Mouse (Mus musculus) myocyte (in vitro differentiated cells): ENCODE results near the gene Fgf11. TPM values are rescaled to one million over a fixed set of nuclear protein-coding genes. Genes with fewer than 3 reads are reported as not detected.

Source experiments
- H3K27me3 ChIP-seq: one replicate; pipeline ENCODE4 v1.6.1; 2011; ENCODE audit not compliant: control insufficient read depth, insufficient read depth, insufficient read length
- H3K36me3 ChIP-seq: one replicate; pipeline ENCODE4 v1.6.1; 2011; ENCODE audit not compliant: control insufficient read depth, insufficient read depth
- H3K4me2 ChIP-seq: one replicate; pipeline ENCODE4 v1.6.1; 2011; ENCODE audit warnings: low read depth, control low read depth
- H3K4me3 ChIP-seq: one replicate; pipeline ENCODE4 v1.5.1; 2011; ENCODE audit warnings: mild to moderate bottlenecking, control low read depth, moderate library complexity
- H3K79me2 ChIP-seq: one replicate; pipeline ENCODE4 v1.6.1; 2011; ENCODE audit not compliant: control insufficient read depth, insufficient read depth
- H3ac ChIP-seq: one replicate; pipeline ENCODE4 v1.6.1; 2011; ENCODE audit not compliant: control insufficient read depth, insufficient read length
- CEBPB ChIP-seq: IDR thresholded peaks from 2 replicates; pipeline ENCODE4 v1.6.1; 2011; ENCODE audit warnings: mild to moderate bottlenecking, moderate library complexity; ENCODE audit not compliant: poor library complexity, insufficient read depth, severe bottlenecking
- E2F4 ChIP-seq: IDR thresholded peaks from one replicate; pipeline ENCODE4 v1.6.1; 2011; ENCODE audit warnings: mild to moderate bottlenecking, control low read depth, moderate library complexity; ENCODE audit not compliant: insufficient read depth
- MAX ChIP-seq: IDR thresholded peaks from one replicate; pipeline ENCODE4 v1.6.1; 2011; ENCODE audit warnings: low read depth, mild to moderate bottlenecking, control low read depth
- MYOD1 ChIP-seq, 3 experiments: IDR thresholded peaks; one replicate each; pipeline ENCODE4 v1.6.1; 2011; ENCODE audit warnings: control low read depth in 2 of 3, low read depth in 2 of 3, mild to moderate bottlenecking in 2 of 3, moderate library complexity in 1 of 3; ENCODE audit not compliant: insufficient read length in 2 of 3, control insufficient read depth in 1 of 3
- MYOG ChIP-seq, 3 experiments: IDR thresholded peaks; one replicate each; pipeline ENCODE4 v1.6.1; 2011; ENCODE audit warnings: control low read depth in 2 of 3, low read depth in 2 of 3, mild to moderate bottlenecking in 2 of 3; ENCODE audit not compliant: insufficient read length in 2 of 3, control insufficient read depth in 1 of 3, insufficient read depth in 1 of 3
- POLR2A ChIP-seq: IDR thresholded peaks from one replicate; pipeline ENCODE4 v1.6.1; 2011; ENCODE audit warnings: low read depth, mild to moderate bottlenecking, control low read depth, moderate library complexity; ENCODE audit not compliant: insufficient read length
- POLR2AphosphoS2 ChIP-seq: IDR thresholded peaks from one replicate; pipeline ENCODE4 v1.6.1; 2011; ENCODE audit warnings: low read depth, control low read depth; ENCODE audit not compliant: insufficient read length
- REST ChIP-seq: IDR thresholded peaks from one replicate; pipeline ENCODE4 v1.6.1; 2011; ENCODE audit warnings: mild to moderate bottlenecking, control low read depth, moderate library complexity; ENCODE audit not compliant: insufficient read depth, insufficient read length
- SRF ChIP-seq: IDR thresholded peaks from one replicate; pipeline ENCODE4 v1.6.1; 2011; ENCODE audit warnings: low read depth; ENCODE audit not compliant: control insufficient read depth, insufficient read length
- TCF12 ChIP-seq: IDR thresholded peaks from one replicate; pipeline ENCODE4 v1.6.1; 2011; ENCODE audit warnings: mild to moderate bottlenecking, control low read depth; ENCODE audit not compliant: poor library complexity, insufficient read depth, severe bottlenecking
- TCF3 ChIP-seq: IDR thresholded peaks from one replicate; pipeline ENCODE4 v1.6.1; 2011; ENCODE audit warnings: low read depth, control low read depth; ENCODE audit not compliant: insufficient read length
- USF1 ChIP-seq: IDR thresholded peaks from one replicate; pipeline ENCODE4 v1.6.1; 2011; ENCODE audit warnings: low read depth, mild to moderate bottlenecking, control low read depth, moderate library complexity
- polyA plus RNA-seq: library from polyadenylated mRNA; unstranded; fragments of >200 nt; fragmentation: generic; extraction: Trizol; gene quantifications from one replicate; pipeline ENCODE4 v1.2.1, GENCODE M21; 2012; ENCODE audit warnings: missing spikeins

Gene Fgf11
- polyA plus RNA-seq, 1 experiment, result 17.5 TPM

DNA sequence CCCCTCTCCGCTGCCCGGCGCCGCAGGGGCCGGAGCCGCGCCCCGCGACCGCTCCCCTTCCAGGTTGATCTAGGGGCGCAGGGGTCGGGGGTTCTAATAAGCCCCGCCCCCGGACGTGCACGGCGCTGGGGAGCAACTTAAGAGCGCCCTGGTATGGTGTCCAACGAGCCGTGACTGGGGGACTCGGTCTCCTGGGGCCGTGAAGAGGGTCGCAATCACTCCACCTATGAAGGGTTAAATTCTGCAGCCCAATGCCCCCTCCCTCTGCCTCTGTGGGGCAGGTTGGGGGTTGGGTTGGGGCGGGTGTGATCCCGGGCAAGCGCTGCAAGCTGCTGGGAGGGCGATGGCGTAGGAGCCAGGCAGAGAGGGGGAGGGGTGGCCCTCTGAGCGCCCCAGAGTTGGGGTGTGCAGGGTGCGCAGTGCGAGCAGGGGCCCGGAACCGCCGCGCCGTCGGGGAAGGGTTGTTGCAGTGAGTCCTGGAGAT, 35.5 kb downstream of the Fgf11 start:
- H3K36me3 ChIP-seq, result peaks cover 5% of the 10 kb centered on the region
- TF ChIP-seq POLR2A (peak; percentile 51), MAX (no peak)
- H3K79me2 ChIP-seq, result peaks cover 22% of the 10 kb centered on the region
- peak overlapping the region; percentile 64 for H3K4me2 ChIP-seq
- H3ac ChIP-seq, result peak overlapping the region; percentile 42
- peak overlapping the region; percentile 59 for H3K4me3 ChIP-seq
- no peaks in the 10 kb centered on the region for H3K27me3 ChIP-seq

DNA sequence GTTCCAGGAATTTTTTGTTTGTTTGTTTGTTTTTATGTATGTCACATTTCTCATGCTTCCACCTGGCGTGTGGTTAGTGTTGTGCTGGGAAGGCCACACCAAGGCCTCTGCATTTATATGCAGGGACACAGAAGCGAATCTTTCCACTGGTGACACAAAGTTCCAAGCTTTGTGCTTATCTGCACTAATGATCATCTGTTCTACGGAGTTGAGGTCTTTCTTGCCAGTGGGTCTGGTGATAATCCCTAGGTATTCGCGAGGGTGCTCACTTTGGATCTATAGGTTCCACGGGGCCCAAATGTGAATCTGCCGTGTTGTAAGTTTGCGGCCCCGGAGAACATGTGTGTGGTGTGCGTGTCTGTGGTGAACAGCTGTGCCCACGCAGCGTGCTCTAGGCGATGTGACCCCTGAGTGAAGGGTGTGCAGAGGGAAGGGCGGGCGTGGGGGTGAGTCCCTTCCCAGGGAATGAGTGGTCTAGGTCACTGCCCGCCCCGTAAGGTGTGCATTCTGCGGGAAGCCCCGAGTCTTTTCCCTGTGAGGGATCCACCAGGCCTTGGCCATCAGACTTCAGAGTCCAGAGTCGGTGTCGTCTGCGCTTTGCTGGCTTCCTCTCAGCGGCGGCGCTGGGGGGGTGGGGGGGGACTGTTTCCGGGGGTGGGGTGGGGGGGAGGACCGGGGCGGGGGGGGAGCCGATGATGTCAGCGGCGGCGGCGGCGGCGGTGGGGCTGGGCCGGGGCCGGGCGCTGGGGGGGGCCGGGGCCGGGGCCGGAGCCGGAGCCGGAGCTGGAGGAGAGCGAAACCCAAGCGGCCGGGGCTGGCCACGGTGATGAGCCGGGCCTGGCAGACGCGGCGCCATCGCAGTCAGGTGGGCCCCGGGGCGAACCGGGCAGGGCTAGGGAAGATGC, 36.2 kb downstream of the Fgf11 start, which contains the start of gene Zbtb4:
Gene Zbtb4 (plus strand): TSS at position 692 of the 905 bp plus-strand sequence.
- TF ChIP-seq TCF12, result no peak
- TF ChIP-seq USF1, result no peak
- peak; percentile 11 for TF ChIP-seq POLR2A
- TF ChIP-seq CEBPB, result no peak
- no peak for TF ChIP-seq REST
- peak in 2 of 3 experiments; percentile 41 to 47 for TF ChIP-seq MYOD1 (IDR thresholded peaks at IDR 0.05; ENCODE audit: control insufficient read depth in 1 of 3, insufficient read length in 2 of 3, low read depth in 2 of 3)
- TF ChIP-seq TCF3, result no peak
- TF ChIP-seq MAX, result no peak
- no peak for TF ChIP-seq POLR2AphosphoS2
- TF ChIP-seq MYOG (IDR thresholded peaks at IDR 0.05; ENCODE audit: control insufficient read depth in 1 of 3, insufficient read depth in 1 of 3, insufficient read length in 2 of 3, low read depth in 2 of 3), result peak in 1 of 3 experiments; percentile 44
- TF ChIP-seq SRF, result no peak
- no peak for TF ChIP-seq E2F4
- peak within 1 kb of the TSS; percentile 59 for H3K4me3 ChIP-seq
- H3K4me2 ChIP-seq, result peak within 1 kb of the TSS; percentile 71
- peak within 1 kb of the TSS; percentile 42 for H3ac ChIP-seq
- H3K27me3 ChIP-seq, result no peaks in the 10 kb centered on the region
- H3K79me2 ChIP-seq, result peaks cover 21% of the 10 kb centered on the region
- H3K36me3 ChIP-seq, result peaks cover 2% of the 10 kb centered on the region

DNA sequence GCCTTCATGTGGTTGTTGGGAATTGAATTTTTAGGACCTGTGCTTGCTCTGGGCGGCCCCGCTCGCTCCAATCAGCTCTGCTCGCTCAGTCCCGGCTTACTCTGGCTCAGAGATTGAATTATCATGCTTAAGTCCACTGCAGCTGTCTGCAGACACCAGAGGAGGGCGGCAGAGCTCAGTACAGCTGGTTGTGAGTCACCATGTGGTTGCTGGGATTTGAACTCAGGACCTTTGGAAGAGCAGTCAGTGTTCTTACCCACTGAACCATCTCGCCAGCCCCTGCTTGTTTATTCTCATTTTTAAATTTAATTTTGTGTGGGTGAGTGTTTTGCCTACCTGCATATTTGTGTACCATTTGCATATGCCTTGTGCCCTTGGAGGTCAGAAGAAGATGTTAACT, 38.1 kb downstream of the Fgf11 start:
- Histone ChIP-seq H3K27me3 (no peaks in the 10 kb centered on the region), H3K4me3 (no peak overlapping the region), H3K36me3 (no peaks in the 10 kb centered on the region), H3K4me2 (no peak overlapping the region), H3ac (no peak overlapping the region), H3K79me2 (peaks cover 11% of the 10 kb centered on the region)
- TF ChIP-seq MAX (no peak), USF1 (no peak), MYOG (IDR thresholded peaks at IDR 0.05; ENCODE audit: control insufficient read depth in 1 of 3, insufficient read depth in 1 of 3, insufficient read length in 2 of 3, low read depth in 2 of 3) (no peak), REST (no peak), POLR2A (no peak), E2F4 (no peak), POLR2AphosphoS2 (no peak), MYOD1 (IDR thresholded peaks at IDR 0.05; ENCODE audit: control insufficient read depth in 1 of 3, insufficient read length in 2 of 3, low read depth in 2 of 3) (no peak), SRF (no peak), CEBPB (no peak), TCF12 (no peak), TCF3 (no peak)

DNA sequence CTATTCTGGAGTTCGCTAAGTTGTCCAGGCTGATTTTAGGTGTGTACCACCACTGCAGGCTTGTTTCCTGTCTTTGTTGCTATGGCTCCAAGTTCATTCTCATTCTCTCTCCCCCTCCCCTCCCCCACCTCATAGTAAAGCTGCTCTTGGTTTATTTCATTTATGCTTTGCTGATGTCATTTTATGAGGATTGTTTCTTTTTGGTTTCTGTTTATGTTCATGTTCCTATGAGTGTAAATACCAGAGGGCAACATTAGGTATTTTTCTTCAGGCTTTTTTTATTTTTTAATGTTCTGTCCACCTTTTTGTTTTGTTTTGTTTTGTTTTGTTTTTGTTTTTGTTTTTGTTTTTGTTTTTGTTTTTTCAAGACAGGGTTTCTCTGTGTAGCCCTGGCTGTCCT, 39.8 kb downstream of the Fgf11 start, which contains the start of gene Slc35g3:
Gene Slc35g3 (minus strand): TSS at position 101 of the 400 bp plus-strand sequence.
- TF ChIP-seq MYOG (IDR thresholded peaks at IDR 0.05; ENCODE audit: control insufficient read depth in 1 of 3, insufficient read depth in 1 of 3, insufficient read length in 2 of 3, low read depth in 2 of 3) (no peak), SRF (no peak), POLR2AphosphoS2 (no peak), POLR2A (no peak), REST (no peak), TCF12 (no peak), USF1 (no peak), E2F4 (no peak), MAX (no peak), TCF3 (no peak)
- H3ac ChIP-seq, result no peak within 1 kb of the TSS
- no peak within 1 kb of the TSS for H3K4me3 ChIP-seq
- H3K79me2 ChIP-seq, result peaks cover 16% of the 10 kb centered on the region
- H3K27me3 ChIP-seq, result no peaks in the 10 kb centered on the region
- no peak within 1 kb of the TSS for H3K4me2 ChIP-seq
- no peaks in the 10 kb centered on the region for H3K36me3 ChIP-seq
